Mouse (Mus musculus) layer of hippocampus, adult 9-11 months (tissue): ENCODE results near the gene Vinac1.
"Not testable (repeated sequence)": the region's sequence is repeated elsewhere in the genome, so short reads cannot be mapped to it uniquely, and the experiment has no call there.

ENCODE experiments used
- DNase-seq: peaks from one replicate; pipeline ENCODE4 v3.0.0; 2022

Gene Vinac1

GRCm38 (mm10) chr2:129038937-129039631 is 8.9 kb downstream of the Vinac1 start:
- DNase-seq = no peak

- DNase-seq = no peak
Observed at GRCm38 (mm10) chr2:129038426-129038936, 9.5 kb downstream of the Vinac1 start.

- DNase-seq = no peak
Observed at GRCm38 (mm10) chr2:129035381-129035780, 12.6 kb downstream of the Vinac1 start.

- no peak for DNase-seq
Observed at GRCm38 (mm10) chr2:129024820-129025219, 23.2 kb downstream of the Vinac1 start.

- DNase-seq = no peak
Observed at GRCm38 (mm10) chr2:129020106-129020505, 27.9 kb downstream of the Vinac1 start.

- not testable (repeated sequence) for DNase-seq
Observed at GRCm38 (mm10) chr2:129008867-129009266, 39.1 kb downstream of the Vinac1 start.

- DNase-seq = no peak
Observed at GRCm38 (mm10) chr2:129006194-129006749, 41.7 kb downstream of the Vinac1 start.

GRCm38 (mm10) chr2:129004872-129005271 is 43.1 kb downstream of the Vinac1 start:
- DNase-seq = no peak

- peak; percentile 40 for DNase-seq
Observed at GRCm38 (mm10) chr2:128984746-128985145, 63.2 kb downstream of the Vinac1 start.

- DNase-seq = no peak
Observed at GRCm38 (mm10) chr2:128975572-128975971, 72.4 kb downstream of the Vinac1 start.
